ENCODE assay signal across 19 mouse cellular contexts in genomic region chr17:3204826-3205405, GRCm38 (mm10).
DNase-seq lines count a peak whose midpoint lies in the region; ATAC-seq lines count a peak whose summit lies in the region.
"Had no signal": no experiment of that assay in that cellular context is flagged by ENCODE, and none has a peak within 500 bp of the region (broad histone marks: within the 10 kb centered on the region; RNA-seq: fewer than 3 reads in every experiment).

No protein-coding gene starts in this region.

- H3K9me3 ChIP-seq in intestine, embryonic 16.5 days (ENCODE audit: control insufficient read depth, low read length), result no peaks in the 10 kb centered on the region
- H3K9me3 ChIP-seq: embryonic facial prominence, embryonic 10.5 days had no signal

- H3K36me3 ChIP-seq in intestine, embryonic 16.5 days (ENCODE audit: control insufficient read depth, insufficient read depth, low read length), result no peaks in the 10 kb centered on the region

- no peaks in the 10 kb centered on the region for H3K27me3 ChIP-seq in intestine, embryonic 16.5 days (replicated peaks; ENCODE audit: control insufficient read depth, insufficient read depth, low read length)

- DNase-seq in thymus, postnatal 0 days (ENCODE audit: low spot score), result peak; percentile 18
- DNase-seq in thymus, postnatal 36 days, result no peak
- peak; percentile 19 for DNase-seq in MN1 (ENCODE audit: low spot score)
- DNase-seq in left cerebral cortex, adult 18-20 months (ENCODE audit: low spot score in 2 of 2), result no peak
- DNase-seq in thymus, postnatal 10 days (ENCODE audit: low spot score in 2 of 2), result no peak
- DNase-seq: adrenal gland, postnatal 25 days; cerebellum, postnatal 10 days; gastrocnemius, adult 2 months; heart, postnatal 14 days; kidney, adult 2 months; kidney, postnatal 36 days had no signal

- H3K27ac ChIP-seq in intestine, embryonic 16.5 days (ENCODE audit: low read length), result no peak overlapping the region
- H3K27ac ChIP-seq: embryonic facial prominence, embryonic 10.5 days; gastrocnemius, adult 2 months; liver, embryonic 14.5 days had no signal

- H3K4me3 ChIP-seq in intestine, embryonic 16.5 days (ENCODE audit: low read length), result no peak overlapping the region
- H3K4me3 ChIP-seq: embryonic facial prominence, embryonic 10.5 days; erythroblast, embryonic 14.5 days; gastrocnemius, adult 2 months had no signal

- WGBS in intestine, embryonic 16.5 days, result 92% methylated on average over 7 of the region's 7 CpGs

- no peak overlapping the region for H3K9ac ChIP-seq in intestine, embryonic 16.5 days (ENCODE audit: low read depth, low read length)
- H3K9ac ChIP-seq: liver, embryonic 14.5 days had no signal

- peaks cover 7% of the 10 kb centered on the region; the same call in 1 of the 2 replicates for H3K4me1 ChIP-seq in intestine, embryonic 16.5 days (ENCODE audit: control insufficient read depth, insufficient read depth, low read length)

- H3K4me2 ChIP-seq in intestine, embryonic 16.5 days (ENCODE audit: low read depth, low read length), result no peak overlapping the region
- H3K4me2 ChIP-seq: midbrain, embryonic 11.5 days had no signal

- ATAC-seq in megakaryocyte, adult 5-6 weeks (ENCODE audit: poor library complexity, severe bottlenecking), result peak; percentile 87
- no peak for ATAC-seq in intestine, embryonic 16.5 days
- ATAC-seq: forebrain, embryonic 16.5 days; hindbrain, embryonic 16.5 days had no signal

Comparison
In these comparisons a context has a peak if more than half of its experiments do, and no peak if none do; other contexts are left out.
1. DNase-seq: peak in thymus, postnatal 0 days (single experiment) and MN1 (single experiment); none in thymus, postnatal 36 days (0 of 2), left cerebral cortex, adult 18-20 months (0 of 2) and thymus, postnatal 10 days (0 of 2).